Mouse (Mus musculus) liver, adult (tissue): ENCODE results near the gene Catsperd.

Experiments used
- GATA4 ChIP-seq: IDR thresholded peaks from 2 replicates; pipeline ENCODE4 v1.6.1; 2014; ENCODE audit warnings: mild to moderate bottlenecking, low read length; ENCODE audit not compliant: insufficient replicate concordance

Catsperd gene

GRCm38 (mm10) chr17:56627530-56628277 is at the start of gene Catsperd:
Catsperd (plus strand) TSS chr17:56628143.
- no peak for TF ChIP-seq GATA4

GRCm38 (mm10) chr17:56583071-56583470 is 44.9 kb upstream of the Catsperd start:
- no peak for TF ChIP-seq GATA4

GRCm38 (mm10) chr17:56583611-56584256 is 44.2 kb upstream of the Catsperd start:
- TF ChIP-seq GATA4, result no peak

GRCm38 (mm10) chr17:56584257-56585130 is 43.4 kb upstream of the Catsperd start, which contains the start of the genes Safb2 and Safb:
Safb2 (minus strand) TSS chr17:56584585.
Safb (plus strand) TSS chr17:56584825.
- TF ChIP-seq GATA4, result no peak

- no peak for TF ChIP-seq GATA4
These were observed 42.6 kb upstream of the Catsperd start for GRCm38 (mm10) chr17:56585171-56585821.

GRCm38 (mm10) chr17:56587773-56588172 is 40.2 kb upstream of the Catsperd start:
- no peak for TF ChIP-seq GATA4

- no peak for TF ChIP-seq GATA4
These were observed 39.0 kb upstream of the Catsperd start for GRCm38 (mm10) chr17:56588921-56589320.

GRCm38 (mm10) chr17:56592553-56592952 is 35.4 kb upstream of the Catsperd start:
- TF ChIP-seq GATA4, result no peak

- no peak for TF ChIP-seq GATA4
These were observed 34.2 kb upstream of the Catsperd start for GRCm38 (mm10) chr17:56593527-56594271.

- no peak for TF ChIP-seq GATA4
These were observed 24.5 kb upstream of the Catsperd start for GRCm38 (mm10) chr17:56603186-56604069.

- no peak for TF ChIP-seq GATA4
These were observed 23.9 kb upstream of the Catsperd start for GRCm38 (mm10) chr17:56604070-56604380.

GRCm38 (mm10) chr17:56604422-56604821 is 23.5 kb upstream of the Catsperd start:
- TF ChIP-seq GATA4, result no peak

GRCm38 (mm10) chr17:56605431-56605830 is 22.5 kb upstream of the Catsperd start:
- no peak for TF ChIP-seq GATA4
